Mouse (Mus musculus) CD4-positive, CD25-positive, alpha-beta regulatory T cell, adult 9 weeks (primary cell): ENCODE measurements around the gene Vegfa. TPM values are rescaled to one million over a fixed set of nuclear protein-coding genes. Genes with fewer than 3 reads are reported as not detected.

Experiments used
- polyA plus RNA-seq: library from polyadenylated mRNA; unstranded; fragments of 100-300 nt; shearing (Covaris generic); gene quantifications from one replicate; pipeline ENCODE4 v1.2.1, GENCODE M21; 2017

The Vegfa gene
- not detected for polyA plus RNA-seq

GRCm38 (mm10) chr17:46032257-46032991 lies at the start of gene Vegfa:
Gene Vegfa (minus strand): TSS chr17:46032369.

Other genes with a start within 250 kb of the Vegfa start
- gene Mrps18a, start 78.6 kb upstream of the Vegfa start, polyA plus RNA-seq: 121 TPM
- 2.7 TPM for gene Rsph9, start 111.8 kb upstream of the Vegfa start, polyA plus RNA-seq
- gene Mad2l1bp, start 121.2 kb upstream of the Vegfa start, polyA plus RNA-seq: 62.5 TPM
- gene Gtpbp2, start 128.7 kb upstream of the Vegfa start, polyA plus RNA-seq: 75.1 TPM
- 9.3 TPM for gene Polh, start 170.3 kb upstream of the Vegfa start, polyA plus RNA-seq
- 53.0 TPM for gene Xpo5, start 170.4 kb upstream of the Vegfa start, polyA plus RNA-seq
- gene Polr1c, start 215.7 kb upstream of the Vegfa start, polyA plus RNA-seq: 82.5 TPM
- gene Yipf3, start 215.7 kb upstream of the Vegfa start, polyA plus RNA-seq: 145 TPM
- not detected for gene Lrrc73, start 221.2 kb upstream of the Vegfa start, polyA plus RNA-seq